Mouse (Mus musculus) lung, embryonic 15.5 days (tissue): Measurements from ENCODE around the gene Ankub1. TPM values are rescaled to one million over a fixed set of nuclear protein-coding genes. Genes with fewer than 3 reads are reported as not detected.

Source experiments
- ATAC-seq: fragments of 200-750 bp; cut with Nextera tagmentation; 2 replicates; pipeline ENCODE4 v1.8.0; 2017; ENCODE audit warnings: moderate number of reproducible peaks, borderline replicate concordance; ENCODE audit not compliant: low FRiP score, low TSS enrichment; ENCODE audit errors: extremely low read depth
- H3K27ac ChIP-seq: fragments of 300-500 bp; sonication (generic); 2 replicates; pipeline ENCODE4 v1.5.1; 2015; ENCODE audit warnings: moderate library complexity, mild to moderate bottlenecking, inconsistent platforms
- H3K27me3 ChIP-seq: fragments of 300-500 bp; sonication (generic); 2 replicates; pipeline ENCODE4 v1.6.1; 2015; ENCODE audit warnings: inconsistent platforms
- H3K36me3 ChIP-seq: fragments of 300-500 bp; sonication (generic); 2 replicates; pipeline ENCODE4 v1.6.1; 2015; ENCODE audit warnings: inconsistent platforms
- H3K4me1 ChIP-seq: fragments of 300-500 bp; sonication (generic); 2 replicates; pipeline ENCODE4 v1.6.1; 2015; ENCODE audit warnings: inconsistent platforms
- H3K4me2 ChIP-seq: fragments of 300-500 bp; sonication (generic); 2 replicates; pipeline ENCODE4 v1.6.1; 2015; ENCODE audit warnings: inconsistent platforms, mild to moderate bottlenecking, moderate library complexity
- H3K4me3 ChIP-seq: fragments of 300-500 bp; sonication (generic); 2 replicates; pipeline ENCODE4 v1.5.1; 2015; ENCODE audit warnings: mild to moderate bottlenecking, inconsistent platforms
- H3K9ac ChIP-seq: fragments of 300-500 bp; sonication (generic); 2 replicates; pipeline ENCODE4 v1.6.1; 2015; ENCODE audit warnings: inconsistent platforms
- H3K9me3 ChIP-seq: fragments of 300-500 bp; sonication (generic); 2 replicates; pipeline ENCODE4 v1.6.1; 2016; ENCODE audit warnings: inconsistent platforms
- WGBS: fragments of 180-500 bp; shearing (Covaris S2); methylation state at CpG from one replicate; pipeline ENCODE4 v1.1.7; 2015; 5-methylcytosine and 5-hydroxymethylcytosine counted together
- polyA plus RNA-seq: library from polyadenylated mRNA; unstranded; fragments of >200 nt; fragmentation: Nextera tagmentation; extraction: Ambion mirVana; gene quantifications from 2 replicates; pipeline ENCODE4 v1.2.1, GENCODE M21; 2015

Ankub1 gene
- polyA plus RNA-seq: 0.16 and 0.19 TPM in 2 replicates

DNA sequence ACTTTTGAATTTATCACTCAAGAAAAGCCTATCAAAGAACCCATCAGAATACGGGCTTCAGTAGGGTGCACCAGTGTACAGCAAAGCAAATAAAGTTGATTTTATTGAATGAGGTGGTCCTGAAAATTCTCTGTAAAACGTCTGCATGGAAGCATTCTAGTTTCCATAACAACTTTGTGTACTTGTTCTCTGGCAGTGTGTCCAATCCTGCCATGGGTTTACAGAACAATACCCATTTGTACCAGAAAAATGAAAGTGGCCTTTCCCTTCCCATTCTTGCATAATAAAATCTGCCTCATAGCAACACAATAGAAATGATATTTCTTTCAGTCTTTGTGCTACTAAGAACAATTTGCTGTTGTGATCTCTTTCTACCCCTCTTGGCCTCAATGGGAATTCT lies at the start of gene Ankub1:
Gene Ankub1 (minus strand): TSS at position 81 of the 400 bp plus-strand sequence.
- Histone ChIP-seq H3K36me3 (no peaks in the 10 kb centered on the region), H3K9me3 (no peaks in the 10 kb centered on the region), H3K4me1 (no peaks in the 10 kb centered on the region), H3K4me3 (no peak within 1 kb of the TSS), H3K4me2 (no peak within 1 kb of the TSS), H3K27ac (no peak within 1 kb of the TSS), H3K27me3 (no peaks in the 10 kb centered on the region), H3K9ac (no peak within 1 kb of the TSS)
- ATAC-seq: no peak
- 55% methylated on average over 2 of the region's 2 CpGs for WGBS

DNA sequence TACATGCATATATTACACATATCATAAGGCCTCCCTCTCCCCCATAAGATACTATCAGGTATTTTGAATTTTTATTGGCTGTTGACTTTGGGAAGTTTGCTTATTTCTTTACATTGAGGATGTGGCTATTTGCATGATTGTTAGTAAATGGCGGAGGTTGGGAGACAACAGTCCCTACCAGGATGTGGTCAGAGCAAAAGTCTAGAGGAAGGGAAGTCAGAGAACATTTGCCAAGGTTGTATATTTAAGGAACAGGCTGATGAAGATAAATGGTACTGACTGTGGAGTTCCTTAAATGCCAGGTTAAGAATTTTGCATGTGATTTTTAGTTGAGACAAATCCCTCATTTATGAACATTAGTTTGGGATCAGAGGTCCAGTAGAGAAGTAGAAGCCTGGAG lies 47.2 kb upstream of the Ankub1 start:
- peaks cover 10% of the 10 kb centered on the region for H3K4me1 ChIP-seq
- H3K9ac ChIP-seq: no peak overlapping the region

DNA sequence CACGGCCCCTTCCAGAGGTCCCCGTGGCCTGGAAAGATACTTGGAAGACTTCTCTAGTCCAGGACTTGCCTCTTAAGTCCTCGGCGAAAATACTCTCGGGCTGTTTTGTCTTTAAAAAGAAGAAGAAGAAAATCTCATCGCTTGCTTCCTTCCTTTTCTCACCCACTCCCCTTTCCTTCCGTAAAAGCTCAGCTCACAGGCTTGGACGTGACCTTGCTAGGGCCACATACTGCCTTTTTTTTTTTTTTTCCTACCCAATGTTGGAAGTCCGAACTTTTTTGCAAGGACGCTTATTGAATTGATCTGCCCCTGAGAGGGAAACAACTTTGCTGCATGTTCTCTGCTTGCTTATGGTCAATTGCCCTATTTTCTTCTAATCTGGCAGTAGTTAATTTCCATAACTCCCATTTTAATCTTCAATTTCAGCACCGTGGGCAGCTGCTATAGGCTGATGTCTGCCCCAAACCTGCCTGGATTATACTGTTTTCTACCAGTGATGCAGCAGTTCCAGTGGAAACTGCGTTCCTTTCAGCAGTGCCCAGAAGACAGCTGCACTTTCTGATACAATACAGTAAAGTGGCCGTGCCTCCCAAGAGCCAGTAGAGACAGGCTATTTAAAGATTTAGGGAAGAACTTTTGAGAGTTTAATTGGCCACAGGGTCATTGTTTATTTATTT lies 44.0 kb upstream of the Ankub1 start:
- ATAC-seq: no peak
- Histone ChIP-seq H3K4me3 (peak overlapping the region; percentile 66), H3K9me3 (no peaks in the 10 kb centered on the region), H3K9ac (peak overlapping the region; percentile 69), H3K27ac (peak overlapping the region; percentile 95), H3K27me3 (no peaks in the 10 kb centered on the region), H3K4me2 (peak overlapping the region; percentile 64), H3K4me1 (peaks cover 10% of the 10 kb centered on the region), H3K36me3 (no peaks in the 10 kb centered on the region)
- WGBS: under 1% methylated on average over 13 of the region's 13 CpGs

More for the DNA sequence above, 47.2 kb upstream of the Ankub1 start:
- Histone ChIP-seq H3K27ac (no peak overlapping the region), H3K27me3 (no peaks in the 10 kb centered on the region), H3K4me3 (no peak overlapping the region), H3K36me3 (no peaks in the 10 kb centered on the region), H3K4me2 (no peak overlapping the region), H3K9me3 (no peaks in the 10 kb centered on the region)
- WGBS: 81% methylated on average over 1 of the region's 1 CpGs
- ATAC-seq: no peak

DNA sequence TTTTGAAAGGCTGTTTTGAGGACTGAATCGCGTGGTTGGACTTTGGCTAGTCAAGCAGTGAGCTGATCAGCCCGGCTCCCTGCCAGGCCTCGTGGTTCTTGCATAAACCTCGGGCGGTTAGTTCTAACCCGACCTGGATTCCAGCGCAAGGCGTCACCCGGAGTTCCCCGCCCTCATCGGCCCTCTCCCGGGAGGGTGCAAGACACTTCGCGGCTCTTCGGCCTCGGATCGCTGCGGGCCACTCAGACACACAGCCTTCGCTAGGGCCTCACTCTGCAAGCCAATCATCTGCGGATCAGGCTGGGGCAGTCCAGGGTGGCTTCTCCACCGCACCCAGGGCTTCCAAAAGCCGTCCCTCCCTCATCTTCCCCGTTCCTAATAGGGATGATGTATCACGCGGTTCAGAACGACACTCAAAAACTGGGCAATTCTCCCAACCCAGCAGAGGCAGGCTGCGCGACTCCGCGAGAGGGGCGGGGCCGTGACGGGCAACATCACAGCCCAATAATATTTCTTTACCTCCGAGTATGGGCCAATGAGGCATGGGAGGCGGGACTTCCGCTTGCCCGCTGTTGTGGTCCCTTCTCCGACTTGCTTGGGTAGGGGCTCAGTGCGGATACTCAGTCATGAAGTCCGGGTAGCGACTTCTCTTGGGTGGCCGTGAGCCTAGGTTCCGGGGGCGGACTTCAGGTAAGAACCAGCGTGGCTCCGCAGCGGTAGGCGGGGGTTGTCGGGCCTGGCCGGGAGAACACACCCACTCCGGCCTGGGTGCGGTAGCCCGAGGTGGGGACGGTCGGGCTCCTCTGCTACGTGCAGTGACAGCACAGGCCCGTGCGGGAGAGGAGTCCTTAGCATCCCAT lies 43.1 kb upstream of the Ankub1 start, which contains the start of gene Rnf13:
Gene Rnf13 (plus strand): TSS at position 552 of the 860 bp plus-strand sequence.
- Histone ChIP-seq H3K4me2 (peak within 1 kb of the TSS; percentile 64), H3K4me3 (peak within 1 kb of the TSS; percentile 66), H3K27me3 (no peaks in the 10 kb centered on the region), H3K36me3 (no peaks in the 10 kb centered on the region), H3K9me3 (no peaks in the 10 kb centered on the region), H3K9ac (peak within 1 kb of the TSS; percentile 69), H3K27ac (peak within 1 kb of the TSS; percentile 95), H3K4me1 (peaks cover 10% of the 10 kb centered on the region)
- under 1% methylated on average over 59 of the region's 59 CpGs for WGBS
- ATAC-seq: peak; percentile 99

DNA sequence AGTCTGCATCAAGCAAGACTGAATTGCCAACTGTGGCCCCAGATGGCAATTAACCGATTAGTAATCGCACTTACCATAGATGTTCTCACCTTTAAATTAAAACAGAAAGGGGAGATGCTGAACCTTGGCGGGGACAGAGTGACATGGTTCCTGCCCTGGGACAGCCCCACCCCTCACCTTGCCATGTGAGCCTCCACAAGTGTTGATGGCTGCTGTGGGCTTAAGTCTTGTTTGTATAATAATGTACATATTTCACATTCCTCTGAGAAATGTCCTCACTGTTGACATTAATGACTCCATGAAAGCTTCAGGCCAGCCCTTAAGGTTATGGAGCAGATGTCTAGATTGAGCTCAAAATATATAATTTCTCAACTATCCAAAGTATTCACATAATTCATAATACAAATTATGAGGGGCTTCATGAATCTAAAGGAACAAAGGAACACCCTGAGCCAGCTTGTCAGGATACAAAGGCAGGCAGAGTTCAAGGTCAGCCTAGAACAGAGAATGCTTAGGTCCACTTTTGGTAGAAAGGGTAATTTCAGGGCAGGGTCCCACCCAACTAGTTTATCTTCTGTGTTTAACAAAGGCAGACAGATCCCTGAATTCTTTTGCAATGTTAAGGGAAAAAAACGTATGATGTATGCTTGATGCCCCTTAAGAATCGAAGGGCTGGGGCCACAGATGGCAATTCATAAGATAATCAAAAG lies 39.8 kb upstream of the Ankub1 start:
- no peak overlapping the region for H3K27ac ChIP-seq
- no peaks in the 10 kb centered on the region for H3K27me3 ChIP-seq
- WGBS: 69% methylated on average over 5 of the region's 5 CpGs
- no peaks in the 10 kb centered on the region for H3K9me3 ChIP-seq
- H3K4me3 ChIP-seq: no peak overlapping the region
- ATAC-seq: no peak
- no peak overlapping the region for H3K9ac ChIP-seq
- peaks cover 10% of the 10 kb centered on the region for H3K4me1 ChIP-seq
- H3K36me3 ChIP-seq: no peaks in the 10 kb centered on the region
- H3K4me2 ChIP-seq: no peak overlapping the region

DNA sequence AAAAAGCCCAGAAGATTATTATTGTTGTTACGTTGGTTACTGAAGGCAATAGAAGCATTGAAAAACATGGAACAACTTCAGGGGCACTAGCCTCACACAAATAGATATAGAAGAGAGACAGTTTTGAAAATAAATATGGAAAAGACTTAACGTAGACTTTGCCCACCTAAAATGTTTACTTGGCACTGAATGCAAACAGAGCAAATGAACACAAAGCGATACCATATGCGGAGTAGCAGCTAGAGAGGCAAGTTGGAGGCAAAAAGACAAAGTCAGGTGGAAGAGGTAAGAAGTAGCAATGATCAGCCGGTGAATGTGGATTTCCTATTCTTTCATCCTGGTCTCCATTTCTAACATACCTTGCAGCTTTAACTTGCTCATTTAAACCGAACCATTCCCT lies 21.6 kb upstream of the Ankub1 start:
- no peak for ATAC-seq
- Histone ChIP-seq H3K9me3 (no peaks in the 10 kb centered on the region), H3K27ac (no peak overlapping the region), H3K4me2 (no peak overlapping the region), H3K9ac (no peak overlapping the region), H3K4me1 (no peaks in the 10 kb centered on the region), H3K4me3 (no peak overlapping the region), H3K36me3 (no peaks in the 10 kb centered on the region), H3K27me3 (no peaks in the 10 kb centered on the region)
- 77% methylated on average over 6 of the region's 6 CpGs for WGBS

DNA sequence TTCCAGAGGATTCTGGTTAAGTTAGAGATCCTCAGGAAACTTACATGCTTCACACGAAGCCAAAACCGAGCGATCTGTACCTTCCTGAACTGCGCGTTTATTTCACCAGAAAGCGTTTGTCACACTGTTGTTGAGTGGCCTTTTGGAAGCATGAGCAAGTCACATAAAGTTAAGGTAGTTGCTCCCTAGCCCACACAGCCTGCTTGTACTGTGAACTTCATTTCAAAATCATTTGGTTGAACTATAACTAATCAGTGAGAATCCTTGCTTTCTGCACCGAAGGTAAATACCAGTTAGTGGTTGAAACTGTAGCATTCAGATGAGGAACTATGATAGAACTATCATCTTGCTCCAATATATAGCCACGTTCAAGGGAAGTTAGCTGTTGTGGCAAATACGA lies 4.2 kb upstream of the Ankub1 start:
- Histone ChIP-seq H3K4me1 (no peaks in the 10 kb centered on the region), H3K27ac (no peak overlapping the region), H3K36me3 (no peaks in the 10 kb centered on the region), H3K9ac (no peak overlapping the region), H3K9me3 (no peaks in the 10 kb centered on the region), H3K4me3 (no peak overlapping the region), H3K4me2 (no peak overlapping the region), H3K27me3 (no peaks in the 10 kb centered on the region)
- ATAC-seq: no peak
- WGBS: 90% methylated on average over 9 of the region's 9 CpGs

DNA sequence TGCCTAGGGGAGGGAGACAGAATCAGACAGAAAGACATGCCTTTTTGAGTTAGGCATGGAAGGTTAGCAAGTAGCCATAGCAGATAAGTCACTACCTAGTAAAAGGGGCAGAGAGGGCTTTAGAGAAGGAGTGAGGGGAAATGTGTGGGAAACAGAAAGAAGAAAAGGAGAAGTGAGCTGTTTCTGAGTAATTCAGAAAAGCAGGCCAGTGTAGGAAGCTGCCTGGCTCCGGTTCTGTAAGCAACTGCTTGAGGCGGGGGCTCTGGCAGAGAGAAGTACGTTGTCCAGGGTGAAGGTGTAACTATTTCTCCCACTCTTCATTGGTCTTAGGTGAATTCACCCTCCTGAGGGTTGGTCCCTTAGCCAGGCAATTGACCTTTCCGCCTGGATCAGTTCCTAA lies 3.6 kb upstream of the Ankub1 start:
- no peak overlapping the region for H3K9ac ChIP-seq
- H3K9me3 ChIP-seq: no peaks in the 10 kb centered on the region
- no peak overlapping the region for H3K4me2 ChIP-seq
- H3K4me1 ChIP-seq: no peaks in the 10 kb centered on the region
- no peak overlapping the region for H3K4me3 ChIP-seq
- no peaks in the 10 kb centered on the region for H3K36me3 ChIP-seq
- ATAC-seq: no peak
- H3K27ac ChIP-seq: no peak overlapping the region
- no peaks in the 10 kb centered on the region for H3K27me3 ChIP-seq
- 88% methylated on average over 4 of the region's 4 CpGs for WGBS

DNA sequence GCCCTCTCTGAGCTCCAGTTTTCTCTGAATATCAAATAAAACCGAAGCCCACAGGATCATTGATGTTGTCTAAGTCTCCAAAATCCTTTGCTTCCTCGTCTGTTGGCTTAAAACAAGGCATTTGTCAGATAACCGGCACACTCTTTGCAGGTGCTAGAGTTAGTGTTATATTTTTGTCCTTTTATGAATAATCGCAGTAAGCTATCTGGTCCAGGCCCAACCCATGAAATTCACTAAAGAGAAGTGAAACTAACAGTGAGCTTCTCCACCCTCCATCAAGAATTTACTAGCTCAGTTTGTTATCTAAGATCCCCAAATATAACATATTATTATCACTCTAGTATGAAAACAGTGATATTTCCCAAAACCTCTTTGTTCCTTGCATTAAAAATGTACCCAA lies 827 bp downstream of the Ankub1 start:
- ATAC-seq: no peak
- Histone ChIP-seq H3K9me3 (no peaks in the 10 kb centered on the region), H3K27me3 (no peaks in the 10 kb centered on the region), H3K4me1 (no peaks in the 10 kb centered on the region), H3K27ac (no peak overlapping the region), H3K9ac (no peak overlapping the region), H3K4me3 (no peak overlapping the region), H3K36me3 (no peaks in the 10 kb centered on the region), H3K4me2 (no peak overlapping the region)
- WGBS: 71% methylated on average over 4 of the region's 4 CpGs

DNA sequence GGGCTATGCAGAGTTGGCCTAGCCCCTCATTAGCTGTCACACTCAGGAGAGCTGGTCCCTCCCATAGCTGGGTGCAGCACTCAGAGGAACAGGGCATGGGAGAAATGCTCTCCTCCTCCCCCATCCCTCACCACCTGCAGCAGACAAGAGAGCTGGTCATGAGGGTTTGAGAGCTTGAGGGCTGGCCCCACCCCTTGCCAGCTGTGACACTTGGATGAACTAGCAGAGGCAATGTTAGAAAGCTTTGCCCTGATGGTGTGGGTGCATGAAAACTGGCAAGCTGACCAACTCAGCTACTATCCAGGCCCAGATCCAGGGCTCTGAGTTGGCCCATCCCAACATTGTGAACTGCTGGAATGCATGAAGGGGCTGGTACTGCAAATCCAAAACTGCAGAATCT lies 14.8 kb downstream of the Ankub1 start:
- H3K9ac ChIP-seq: no peak overlapping the region
- H3K27ac ChIP-seq: no peak overlapping the region
- ATAC-seq: no peak
- no peaks in the 10 kb centered on the region for H3K36me3 ChIP-seq
- H3K4me3 ChIP-seq: no peak overlapping the region
- no peaks in the 10 kb centered on the region for H3K27me3 ChIP-seq
- no peaks in the 10 kb centered on the region for H3K4me1 ChIP-seq
- H3K4me2 ChIP-seq: no peak overlapping the region
- H3K9me3 ChIP-seq: no peaks in the 10 kb centered on the region

DNA sequence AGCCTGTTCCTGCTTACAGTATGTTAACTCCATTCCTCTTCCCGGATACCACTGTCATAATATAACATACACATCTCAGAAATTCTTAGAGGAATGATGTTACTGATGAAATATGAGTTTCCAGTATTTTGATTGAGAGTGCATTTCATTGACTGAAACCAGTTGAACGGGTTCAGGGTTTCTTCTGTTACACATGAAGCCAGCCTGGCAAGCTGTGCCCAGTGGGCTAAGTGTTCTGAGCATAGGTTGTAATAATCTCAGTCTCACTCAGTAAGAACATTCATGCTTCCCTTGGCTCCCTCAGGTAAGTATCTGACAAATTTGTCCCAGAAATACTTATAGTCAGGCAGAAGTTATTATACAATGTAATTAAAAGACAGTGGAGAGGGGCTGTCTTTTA lies 18.5 kb downstream of the Ankub1 start:
- WGBS: 64% methylated on average over 2 of the region's 2 CpGs
- no peak for ATAC-seq

DNA sequence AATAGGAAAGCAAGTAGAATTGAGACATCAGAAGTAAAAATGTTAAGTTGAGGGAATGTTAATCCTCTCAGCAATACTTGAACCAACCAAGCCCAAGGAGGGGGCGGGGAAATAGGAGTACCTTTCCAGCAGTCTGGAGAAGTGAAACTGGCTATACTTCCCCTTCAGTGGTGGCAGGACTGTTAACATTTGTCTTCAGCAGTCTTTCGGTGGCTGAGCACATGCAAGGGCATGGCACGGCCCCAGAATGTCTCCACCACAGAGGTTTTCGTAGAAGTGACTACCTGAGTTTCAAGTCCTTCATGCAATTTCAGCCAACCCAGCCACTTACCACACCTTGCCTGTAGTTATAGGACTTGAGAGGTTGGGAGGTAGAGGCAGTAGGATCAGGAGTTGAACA lies 19.0 kb downstream of the Ankub1 start:
- WGBS: 48% methylated on average over 4 of the region's 4 CpGs
- Histone ChIP-seq H3K9ac (no peak overlapping the region), H3K4me2 (no peak overlapping the region), H3K4me1 (no peaks in the 10 kb centered on the region), H3K27me3 (no peaks in the 10 kb centered on the region), H3K9me3 (no peaks in the 10 kb centered on the region), H3K36me3 (no peaks in the 10 kb centered on the region), H3K4me3 (no peak overlapping the region), H3K27ac (peak overlapping the region; percentile 80)
- peak; percentile 64; the same call in 1 of the 2 replicates for ATAC-seq

More for the DNA sequence above, 18.5 kb downstream of the Ankub1 start:
- no peak overlapping the region for H3K4me2 ChIP-seq
- H3K27ac ChIP-seq: peak overlapping the region; percentile 80
- no peak overlapping the region for H3K9ac ChIP-seq
- no peaks in the 10 kb centered on the region for H3K27me3 ChIP-seq
- H3K9me3 ChIP-seq: no peaks in the 10 kb centered on the region
- no peak overlapping the region for H3K4me3 ChIP-seq
- H3K36me3 ChIP-seq: no peaks in the 10 kb centered on the region
- H3K4me1 ChIP-seq: no peaks in the 10 kb centered on the region
